Mouse (Mus musculus) heart, embryonic 11.5 days (tissue): ENCODE results near the gene Trp53i13. TPM values are rescaled to one million over a fixed set of nuclear protein-coding genes. Genes with fewer than 3 reads are reported as not detected.

Experiments
- ATAC-seq: fragments of 200-750 bp; cut with Nextera tagmentation; replicated peaks from 2 replicates; pipeline ENCODE4 v1.8.0; 2017; ENCODE audit warnings: moderate library complexity; ENCODE audit not compliant: insufficient number of reproducible peaks, low FRiP score, low TSS enrichment
- H3K27ac ChIP-seq: fragments of 300-500 bp; sonication (generic); 2 replicates; pipeline ENCODE4 v1.5.1; 2014; ENCODE audit warnings: mild to moderate bottlenecking, low read depth, low read length
- H3K27me3 ChIP-seq: fragments of 300-500 bp; sonication (generic); 2 replicates; pipeline ENCODE4 v1.6.1; 2014; ENCODE audit warnings: mild to moderate bottlenecking, low read length, mixed read lengths; ENCODE audit not compliant: control insufficient read depth, insufficient read depth
- H3K36me3 ChIP-seq: fragments of 300-500 bp; sonication (generic); 2 replicates; pipeline ENCODE4 v1.6.1; 2014; ENCODE audit warnings: mild to moderate bottlenecking, low read length, moderate library complexity, mixed read lengths; ENCODE audit not compliant: control insufficient read depth, insufficient read depth
- H3K4me1 ChIP-seq: fragments of 300-500 bp; sonication (generic); 2 replicates; pipeline ENCODE4 v1.6.1; 2014; ENCODE audit warnings: low read length; ENCODE audit not compliant: control insufficient read depth, insufficient read depth
- H3K4me2 ChIP-seq: fragments of 300-500 bp; sonication (generic); 2 replicates; pipeline ENCODE4 v1.6.1; 2014; ENCODE audit warnings: mild to moderate bottlenecking, moderate library complexity
- H3K4me3 ChIP-seq: fragments of 300-500 bp; sonication (generic); 2 replicates; pipeline ENCODE4 v1.5.1; 2014; ENCODE audit warnings: low read depth, low read length
- H3K9ac ChIP-seq: fragments of 300-500 bp; sonication (generic); 2 replicates; pipeline ENCODE4 v1.6.1; 2014; ENCODE audit warnings: mild to moderate bottlenecking, low read depth, low read length, moderate library complexity
- H3K9me3 ChIP-seq: fragments of 300-500 bp; sonication (generic); replicated peaks from 2 replicates; pipeline ENCODE4 v1.6.1; 2016; ENCODE audit warnings: low read length; ENCODE audit not compliant: control insufficient read depth
- WGBS: fragments of 180-500 bp; shearing (Covaris S2); extraction: QIAGEN DNeasy Blood & Tissue Kit; methylation state at CpG from one replicate; pipeline ENCODE4 v1.1.7; 2014; ENCODE audit not compliant: insufficient replicate concordance; 5-methylcytosine and 5-hydroxymethylcytosine counted together
- polyA plus RNA-seq: library from polyadenylated mRNA; unstranded; fragments of >200 nt; fragmentation: Nextera tagmentation; extraction: Ambion mirVana; gene quantifications from 2 replicates; pipeline ENCODE4 v1.2.1, GENCODE M21; 2014

Gene Trp53i13
- polyA plus RNA-seq, 1 experiment from 2014 or later = 23.0 TPM

DNA sequence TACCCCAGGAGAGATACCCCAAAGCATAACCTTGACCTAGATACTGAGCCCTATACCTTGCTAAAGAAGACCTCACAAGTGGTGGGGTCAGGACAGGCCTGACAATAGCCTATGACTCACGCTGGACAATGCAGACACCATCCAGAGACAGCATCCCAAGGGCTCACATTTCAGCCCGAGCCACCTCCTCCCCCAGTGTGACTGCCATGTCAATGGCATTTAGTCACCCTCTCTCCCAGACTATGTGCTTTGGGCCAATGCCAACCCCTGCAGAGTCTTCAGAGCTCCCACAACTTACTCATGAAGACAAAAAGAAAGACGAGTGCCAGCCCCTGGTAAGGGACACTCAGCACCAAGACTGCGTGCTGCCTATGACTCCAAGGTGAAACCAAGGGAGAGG is 51.1 kb downstream of the Trp53i13 start:
- no peak for ATAC-seq
- Histone ChIP-seq H3K36me3 (no peaks in the 10 kb centered on the region), H3K9ac (no peak overlapping the region), H3K27ac (peak overlapping the region; percentile 38; the same call in 1 of the 2 replicates), H3K4me3 (no peak overlapping the region), H3K4me2 (no peak overlapping the region), H3K4me1 (peaks cover 35% of the 10 kb centered on the region), H3K9me3 (no peaks in the 10 kb centered on the region), H3K27me3 (peaks cover 36% of the 10 kb centered on the region)
- 40% methylated on average over 4 of the region's 4 CpGs for WGBS

DNA sequence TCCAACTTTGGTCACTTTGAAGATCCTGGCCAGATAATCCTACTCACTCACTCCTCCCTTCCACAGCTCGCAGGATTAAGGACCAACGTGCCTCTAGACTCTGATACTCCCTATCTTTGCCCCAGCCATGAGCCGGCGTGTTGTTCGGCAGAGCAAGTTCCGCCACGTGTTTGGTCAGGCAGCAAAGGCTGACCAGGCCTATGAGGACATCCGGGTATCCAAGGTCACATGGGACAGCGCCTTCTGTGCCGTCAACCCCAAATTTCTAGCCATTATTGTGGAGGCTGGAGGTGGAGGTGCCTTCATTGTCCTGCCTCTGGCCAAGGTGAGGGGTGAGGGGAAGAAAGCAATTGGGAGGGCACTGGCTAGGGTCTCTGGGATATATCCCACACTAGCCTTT is 52.0 kb downstream of the Trp53i13 start:
- ATAC-seq = no peak
- Histone ChIP-seq H3K4me3 (no peak overlapping the region), H3K27ac (0 out of 2 replicates have a peak overlapping the region, but pooled peaks have one; percentile 38), H3K27me3 (peaks cover 34% of the 10 kb centered on the region), H3K9ac (no peak overlapping the region), H3K4me2 (peak overlapping the region; percentile 89; the same call in 1 of the 2 replicates), H3K9me3 (no peaks in the 10 kb centered on the region), H3K36me3 (no peaks in the 10 kb centered on the region), H3K4me1 (peaks cover 35% of the 10 kb centered on the region)
- WGBS = 60% methylated on average over 10 of the region's 10 CpGs

DNA sequence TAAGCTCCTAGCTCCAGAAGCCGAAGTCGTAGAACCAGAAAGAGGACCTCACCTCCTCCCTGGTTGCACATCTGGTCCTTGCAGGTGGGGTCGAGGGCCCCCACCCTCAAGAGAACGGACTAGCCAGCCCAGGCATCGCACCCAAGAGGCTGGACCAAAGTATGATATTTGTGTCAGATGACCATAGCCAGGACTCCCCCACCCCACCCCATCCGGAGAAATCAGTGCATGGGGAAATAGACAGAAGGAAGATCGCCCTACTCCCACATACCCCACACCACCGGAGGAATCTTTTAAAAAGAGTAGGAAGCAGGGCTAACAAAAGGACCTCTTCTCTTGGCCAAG is 52.7 kb downstream of the Trp53i13 start:
- Histone ChIP-seq H3K9ac (peak overlapping the region; percentile 78), H3K4me3 (peak overlapping the region; percentile 64), H3K4me1 (peaks cover 35% of the 10 kb centered on the region), H3K9me3 (no peaks in the 10 kb centered on the region), H3K27ac (peak overlapping the region; percentile 93), H3K4me2 (peak overlapping the region; percentile 89), H3K27me3 (peaks cover 30% of the 10 kb centered on the region), H3K36me3 (no peaks in the 10 kb centered on the region)
- ATAC-seq = no peak
- WGBS = 41% methylated on average over 8 of the region's 8 CpGs

DNA sequence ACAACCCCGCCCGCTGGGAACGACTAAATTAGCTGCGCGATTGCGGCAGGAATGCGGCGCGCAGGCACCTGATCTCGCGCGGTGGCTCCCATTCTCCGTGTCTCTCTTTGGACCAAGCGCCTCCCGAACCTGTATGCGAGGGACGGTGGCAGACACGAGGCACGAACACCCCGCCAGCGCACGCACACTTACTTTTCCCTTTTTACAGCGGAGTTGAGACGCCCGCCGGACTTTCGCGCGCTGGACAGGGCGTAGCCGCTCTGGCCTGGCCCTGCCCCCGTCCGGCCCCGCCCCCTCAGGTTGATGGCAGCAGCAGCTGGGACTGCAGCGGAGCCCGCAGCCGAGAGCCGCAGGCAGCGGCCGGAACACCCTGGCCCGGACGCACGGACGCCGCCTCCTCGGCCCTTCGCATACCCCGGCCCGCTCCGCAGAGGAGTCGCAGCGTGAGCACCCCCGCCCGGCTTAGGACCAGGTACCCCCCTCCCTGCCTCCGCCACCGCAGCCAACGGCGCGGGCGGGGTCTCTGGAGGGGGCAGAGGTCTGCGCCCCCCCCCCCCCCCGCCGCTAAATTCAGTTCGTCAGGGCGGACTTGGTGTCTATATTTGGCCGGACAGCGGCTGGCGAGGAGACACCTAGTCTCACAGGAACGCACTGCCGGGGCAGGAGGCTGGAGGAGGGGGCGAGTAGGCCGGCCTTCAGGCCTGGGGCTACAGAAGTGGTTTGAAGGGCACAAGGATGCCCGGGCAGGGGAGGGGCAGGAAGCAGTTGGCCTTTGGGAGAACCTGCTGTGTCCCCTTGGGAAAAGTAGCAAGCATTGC is 53.3 kb downstream of the Trp53i13 start, which contains the start of gene Coro6:
TSS of gene Coro6 (plus strand) at position 129 of the 818 bp plus-strand sequence.
- H3K36me3 ChIP-seq = no peaks in the 10 kb centered on the region; the same call in 1 of the 2 replicates
- H3K9ac ChIP-seq = peak within 1 kb of the TSS; percentile 78
- peaks cover 24% of the 10 kb centered on the region for H3K27me3 ChIP-seq
- H3K9me3 ChIP-seq = no peaks in the 10 kb centered on the region
- peak within 1 kb of the TSS; percentile 64 for H3K4me3 ChIP-seq
- H3K27ac ChIP-seq = peak within 1 kb of the TSS; percentile 93
- H3K4me1 ChIP-seq = peaks cover 30% of the 10 kb centered on the region
- WGBS = under 1% methylated on average over 58 of the region's 73 CpGs
- peak within 1 kb of the TSS; percentile 89 for H3K4me2 ChIP-seq
- peak; percentile 68 for ATAC-seq

DNA sequence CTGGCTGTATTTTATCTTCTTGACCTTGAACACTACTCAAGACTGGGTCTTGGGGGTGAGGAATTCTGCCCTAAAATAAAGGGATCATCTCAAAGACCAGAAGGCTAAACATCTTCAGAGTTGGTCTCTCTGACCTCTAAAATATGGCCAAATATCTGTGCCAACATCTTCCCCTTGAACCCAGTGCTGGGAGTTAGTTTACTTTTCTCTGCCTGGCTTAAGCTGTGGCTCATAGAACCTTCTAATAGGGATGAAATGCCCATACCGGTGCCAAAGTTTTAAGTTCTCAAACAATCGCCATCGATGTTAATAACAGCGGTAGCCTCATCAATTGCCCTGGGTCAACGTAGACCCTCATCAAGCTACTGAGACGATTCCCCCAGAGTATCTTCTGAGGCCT is 53.9 kb downstream of the Trp53i13 start:
- Histone ChIP-seq H3K27ac (peak overlapping the region; percentile 93), H3K4me3 (peak overlapping the region; percentile 64), H3K9me3 (no peaks in the 10 kb centered on the region), H3K27me3 (peaks cover 18% of the 10 kb centered on the region), H3K9ac (peak overlapping the region; percentile 78), H3K4me2 (peak overlapping the region; percentile 89), H3K4me1 (peaks cover 25% of the 10 kb centered on the region), H3K36me3 (no peaks in the 10 kb centered on the region; the same call in 1 of the 2 replicates)
- ATAC-seq = no peak
- WGBS = 6% methylated on average over 6 of the region's 6 CpGs

Other genes starting within 250 kb of the Trp53i13 start
- 35.3 and 38.9 TPM in 2 replicates for gene Coro6, start 53.6 kb downstream of the Trp53i13 start, polyA plus RNA-seq
- gene Ankrd13b, start 26.3 kb downstream of the Trp53i13 start, polyA plus RNA-seq = 3.0 and 3.4 TPM in 2 replicates
- gene Git1, start 22.4 kb downstream of the Trp53i13 start, polyA plus RNA-seq = 13.3 and 15.1 TPM in 2 replicates
- gene Abhd15, start 859 bp downstream of the Trp53i13 start, polyA plus RNA-seq = 0.82 and 1.5 TPM in 2 replicates
- gene Gm10392, start 3.2 kb upstream of the Trp53i13 start, polyA plus RNA-seq = 0.13 TPM in 1 of 2 replicates, not detected in the other
- gene Taok1, start 91.8 kb upstream of the Trp53i13 start, polyA plus RNA-seq = 14.2 and 17.8 TPM in 2 replicates
- gene Nufip2, start 170.2 kb upstream of the Trp53i13 start, polyA plus RNA-seq = 3.8 and 11.3 TPM in 2 replicates
- gene Cryba1, start 209.3 kb upstream of the Trp53i13 start, polyA plus RNA-seq = not detected in 2 replicates
- gene Myo18a, start 247.3 kb upstream of the Trp53i13 start, polyA plus RNA-seq = 94.0 and 96.7 TPM in 2 replicates